Mouse (Mus musculus) megakaryocyte-erythroid progenitor cell, adult 5-6 weeks (primary cell): ENCODE measurements around the gene Mapk10. TPM values are rescaled to one million over a fixed set of nuclear protein-coding genes. Genes with fewer than 3 reads are reported as not detected.
A peak's percentile ranks its signal among the peaks of the same experiment; 100 is the strongest.
"Not testable (repeated sequence)": the region's sequence is repeated elsewhere in the genome, so short reads cannot be mapped to it uniquely, and the experiment has no call there.

Experiments used
- ATAC-seq: replicated peaks from 2 replicates; pipeline ENCODE4 v1.8.0; 2016; ENCODE audit warnings: mild to moderate bottlenecking, inconsistent platforms; ENCODE audit not compliant: severe bottlenecking, poor library complexity, low FRiP score, low TSS enrichment
- total RNA-seq, 2 experiments: library from RNA; stranded (forward) in 1 of 2; stranded (reverse) in 1 of 2; fragments of 200-1000, 215-1000 nt in 1 of 2; fragments of >200 nt in 1 of 2; fragmentation: Nextera tagmentation in 1 of 2; gene quantifications; 2 replicates each; pipeline ENCODE4 v1.2.3; 2014 to 2017

Mapk10 gene
- total RNA-seq, 2 experiments from 2014 or later: not detected

DNA sequence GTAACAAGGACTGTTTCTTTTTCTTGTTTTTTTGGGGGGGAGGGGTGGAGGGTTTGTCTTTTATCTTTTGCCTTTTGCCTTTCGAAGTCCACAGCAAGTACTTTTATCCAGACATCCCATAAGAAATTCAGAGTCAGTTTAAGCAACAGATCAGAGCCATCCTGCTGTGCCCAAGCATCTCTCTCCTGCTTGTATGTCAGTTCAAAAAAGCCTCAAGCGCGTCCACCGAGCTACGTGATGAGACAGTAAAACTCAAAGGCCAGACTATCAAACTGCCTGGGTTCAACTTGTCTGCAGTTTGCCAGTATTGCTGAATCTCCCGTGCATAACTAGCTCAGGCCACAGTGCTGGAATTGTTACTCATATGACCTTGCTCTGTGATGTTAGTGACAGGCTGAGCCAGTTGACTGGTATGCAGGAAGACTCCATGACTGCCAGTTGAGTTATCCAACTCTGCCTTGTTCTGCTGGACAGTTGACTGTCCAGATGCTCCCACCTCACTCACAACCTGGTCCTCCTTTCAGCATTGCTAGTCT, 311.4 kb downstream of the Mapk10 start:
- ATAC-seq: no peak

DNA sequence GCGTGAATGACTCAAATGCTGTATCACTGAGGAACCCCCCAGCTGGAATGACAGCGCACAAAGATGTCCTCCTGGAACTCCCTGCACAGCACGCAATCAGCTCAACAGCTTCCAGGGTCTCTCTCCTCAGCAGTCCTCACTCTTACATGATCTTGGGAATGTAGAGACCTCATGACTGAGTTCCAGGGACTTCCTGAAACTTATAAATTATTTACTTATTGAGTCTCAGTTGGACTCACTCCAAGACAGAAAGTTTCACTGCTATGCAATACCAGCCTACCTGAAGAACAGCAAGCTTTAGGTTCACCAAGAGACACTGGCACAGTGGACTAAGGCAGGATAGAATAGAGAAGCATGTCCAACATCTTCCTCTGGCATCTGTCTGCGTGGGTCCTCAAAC, 312.8 kb downstream of the Mapk10 start:
- no peak for ATAC-seq

DNA sequence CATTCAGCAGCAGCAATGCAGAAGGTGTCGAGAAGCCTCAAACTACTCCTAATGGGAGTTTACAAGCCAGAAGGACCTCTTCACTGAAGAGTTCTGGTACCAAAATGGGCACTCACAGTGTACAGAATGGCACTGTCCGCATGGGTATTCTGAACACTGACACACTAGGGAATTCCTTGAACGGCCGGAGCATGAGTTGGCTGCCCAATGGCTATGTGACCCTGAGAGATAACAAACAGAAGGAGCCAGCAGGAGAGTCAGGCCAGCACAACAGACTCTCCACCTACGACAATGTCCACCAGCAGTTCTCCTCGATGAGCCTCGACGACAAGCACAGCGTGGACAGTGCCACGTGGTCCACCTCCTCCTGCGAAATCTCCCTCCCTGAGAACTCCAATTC, 318.9 kb downstream of the Mapk10 start:
- ATAC-seq: no peak

DNA sequence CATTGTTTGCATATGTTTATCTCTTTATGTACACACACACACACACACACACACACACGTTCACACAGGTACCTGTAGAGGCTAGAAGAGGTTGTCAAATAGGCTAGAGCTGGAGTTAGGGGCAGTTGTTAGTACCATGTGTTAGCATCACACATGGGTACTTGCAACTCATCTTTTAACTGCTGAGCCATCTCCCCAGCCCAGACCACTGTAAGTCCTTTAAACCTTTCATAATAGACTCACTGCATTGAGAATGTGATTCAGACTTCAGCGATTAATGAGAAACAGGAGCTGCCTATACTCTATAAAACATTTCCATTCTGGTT, 322.0 kb downstream of the Mapk10 start:
- ATAC-seq: no peak

DNA sequence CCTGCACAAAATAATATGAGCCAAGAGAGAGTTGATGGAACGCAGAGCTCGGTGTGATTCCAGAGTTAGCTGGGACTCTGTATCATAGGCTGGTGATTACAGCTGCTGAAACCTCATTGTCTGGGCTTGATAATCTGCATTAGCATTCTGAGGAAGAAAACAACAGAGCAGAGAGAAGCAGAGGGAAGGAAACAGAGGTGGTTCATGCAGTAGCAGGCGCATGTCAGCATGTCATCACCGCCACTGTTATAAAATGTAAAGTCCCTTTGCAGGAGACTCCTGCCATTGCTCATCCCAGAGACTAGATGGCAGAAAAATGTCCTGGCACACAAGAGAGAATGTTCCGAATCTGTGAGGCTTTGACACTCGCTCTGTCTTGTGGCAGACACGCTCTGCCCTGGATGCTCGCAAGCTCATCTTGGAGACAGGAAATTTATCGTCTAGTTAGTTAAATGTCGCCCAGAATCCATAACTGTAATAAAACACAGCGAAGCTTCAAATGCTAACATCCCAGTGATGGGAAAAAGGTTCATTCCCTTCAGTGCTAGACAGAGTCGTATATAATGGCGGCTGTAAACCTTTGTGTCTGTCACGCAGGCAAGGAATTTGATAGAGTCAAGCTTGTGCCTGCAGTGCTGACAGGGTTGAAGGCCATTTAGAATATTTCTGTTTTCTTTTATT, 322.5 kb downstream of the Mapk10 start:
- no peak for ATAC-seq

DNA sequence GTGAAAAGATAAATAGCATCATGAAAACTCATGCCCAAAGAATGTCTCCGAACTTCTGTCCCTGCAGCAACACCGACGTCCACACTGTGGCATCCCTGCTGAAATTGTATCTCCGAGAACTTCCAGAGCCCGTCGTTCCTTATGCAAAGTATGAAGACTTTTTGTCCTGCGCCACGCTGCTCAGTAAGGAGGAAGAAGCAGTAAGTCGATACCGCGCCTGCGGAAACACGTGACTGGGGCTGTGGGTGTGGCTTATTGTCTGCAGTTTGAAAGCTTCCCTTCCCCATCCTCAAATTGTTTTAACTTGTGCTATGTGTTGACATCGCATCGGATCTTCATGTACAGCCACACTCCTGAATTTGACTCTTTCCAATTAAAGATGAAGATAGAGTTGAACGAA, 335.5 kb downstream of the Mapk10 start:
- no peak for ATAC-seq

DNA sequence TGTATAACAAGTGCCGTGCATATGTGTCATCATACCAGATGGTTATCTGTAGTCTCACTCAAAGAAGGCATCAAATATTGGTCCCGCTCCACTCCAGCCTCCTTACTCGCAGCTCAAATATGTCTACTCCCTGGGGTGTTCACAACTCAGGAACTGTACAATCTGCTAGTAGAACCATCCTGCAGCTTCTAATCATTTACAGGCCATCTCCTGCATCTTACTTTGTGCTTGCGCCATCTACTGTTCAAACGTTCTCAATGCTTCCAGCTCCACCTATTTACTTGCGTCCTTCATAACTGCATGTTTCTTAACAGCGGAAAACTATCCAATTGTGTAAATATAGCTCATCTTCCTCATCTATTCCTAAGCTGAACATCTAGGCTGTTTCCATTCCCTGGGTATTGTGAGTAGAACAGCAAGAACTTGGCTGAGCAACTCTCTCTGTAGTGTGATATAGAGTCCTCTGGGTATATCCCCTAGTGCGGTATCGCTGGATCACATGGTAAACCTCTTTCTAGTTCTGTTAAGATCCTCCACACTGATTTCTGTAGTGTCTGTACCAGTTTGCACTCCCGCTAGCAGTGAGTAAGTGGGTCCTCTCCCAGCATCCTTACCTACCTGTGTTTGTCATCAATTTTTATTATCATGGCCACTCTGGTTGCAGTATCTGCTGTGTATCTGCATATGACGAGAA, 336.4 kb downstream of the Mapk10 start:
- ATAC-seq: peak; percentile 71

DNA sequence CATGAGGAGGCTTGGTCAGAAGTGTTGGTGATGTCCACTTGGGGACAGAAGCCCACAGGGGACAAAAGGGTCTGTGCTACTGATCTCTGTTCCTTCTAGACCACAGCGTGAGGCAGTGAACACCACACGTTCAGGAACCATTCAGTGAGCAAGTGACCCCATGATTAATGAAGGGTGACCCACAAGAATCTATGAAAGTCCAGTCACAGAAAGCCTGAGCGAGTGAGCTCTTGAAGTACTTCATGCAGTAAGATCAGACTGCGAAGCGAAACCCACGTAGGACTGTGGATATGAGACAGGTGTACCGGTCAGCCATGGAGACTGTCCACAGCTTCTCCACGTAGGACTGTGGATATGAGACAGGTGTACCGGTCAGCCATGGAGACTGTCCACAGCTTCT, 338.1 kb downstream of the Mapk10 start:
- not testable (repeated sequence) for ATAC-seq

DNA sequence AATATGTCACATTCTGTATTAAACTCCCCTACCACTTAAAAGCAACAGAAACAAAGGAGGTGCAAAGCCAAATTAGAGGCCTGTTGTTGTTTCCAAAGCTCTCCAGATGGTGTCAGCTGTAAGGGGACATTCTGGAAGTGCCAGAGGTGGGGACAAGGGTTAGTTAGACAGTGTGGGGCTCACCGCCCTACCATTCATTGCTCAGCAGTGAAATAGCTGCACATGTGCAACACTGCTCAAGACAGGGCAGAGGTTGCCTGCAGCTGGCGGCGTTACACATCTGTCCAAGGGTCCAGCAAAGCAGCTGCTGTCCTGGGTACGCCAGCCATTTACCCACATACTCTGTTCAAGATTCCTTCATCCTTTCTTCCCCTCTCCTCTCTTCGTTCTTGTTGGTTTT, 342.9 kb downstream of the Mapk10 start:
- ATAC-seq: no peak

DNA sequence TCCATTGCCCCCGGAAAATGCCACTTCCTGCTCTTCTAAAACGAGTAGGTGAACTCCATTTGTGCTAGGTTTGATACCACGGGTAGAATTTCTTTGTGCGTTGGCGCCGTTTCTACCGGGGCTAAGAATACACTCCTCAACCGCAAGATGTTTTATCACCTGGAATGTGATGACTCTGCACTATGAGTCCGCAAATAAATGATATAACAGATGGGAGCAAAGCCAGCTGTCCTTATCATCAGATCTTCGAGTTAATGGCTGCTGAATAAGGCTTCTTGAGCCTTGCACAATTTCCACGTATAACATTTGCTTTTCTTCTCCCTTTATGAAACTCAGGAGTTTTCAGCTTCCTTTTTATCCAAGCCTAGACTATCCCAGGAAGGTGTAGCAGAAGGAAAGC, 351.4 kb downstream of the Mapk10 start:
- no peak for ATAC-seq

DNA sequence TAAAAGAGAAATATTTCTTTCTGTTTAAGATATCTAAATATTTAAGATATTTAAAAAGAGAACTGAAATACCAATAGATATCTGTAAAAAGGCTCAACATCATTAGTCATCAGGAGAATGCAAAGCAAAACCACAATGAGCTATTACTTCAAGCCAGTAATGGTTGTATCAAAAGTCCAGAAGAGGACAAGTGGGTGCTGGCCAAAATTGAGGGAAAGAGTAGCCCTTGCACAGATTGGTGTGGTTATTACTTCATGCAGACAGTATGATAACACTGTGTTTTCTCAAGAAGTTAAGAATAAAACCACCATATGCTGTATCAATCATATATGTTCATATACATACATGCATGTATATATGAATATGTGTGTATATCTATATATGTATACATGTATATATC, 353.1 kb downstream of the Mapk10 start:
- ATAC-seq: no peak

Other genes with a start within 250 kb of the Mapk10 start
- gene Ptpn13, start 213.9 kb upstream of the Mapk10 start, total RNA-seq (2014; fragmentation: Nextera tagmentation): 7.4 and 8.7 TPM in 2 replicates
- 4.0 and 7.9 TPM in 2 replicates for gene Ptpn13, start 213.9 kb upstream of the Mapk10 start, total RNA-seq (2017)